Mouse (Mus musculus): Measurements from ENCODE around the gene Dhcr24. TPM values are rescaled to one million over a fixed set of nuclear protein-coding genes. Genes with fewer than 3 reads are reported as not detected.

Gene Dhcr24
- total RNA-seq, 2 experiments from 2014 or later: 98.4 to 119 TPM

GRCm38 (mm10) chr4:106633281-106634085, 72.6 kb downstream of the Dhcr24 start:
- peak in 1 of 2 experiments; percentile 36 for DNase-seq (ENCODE audit: low spot score in 2 of 2)

- DNase-seq (ENCODE audit: low spot score in 2 of 2): no peak
Measured at GRCm38 (mm10) chr4:106634086-106634479, 73.2 kb downstream of the Dhcr24 start.

Other genes with a start within 250 kb of the Dhcr24 start
- 10 to 100 TPM; 39.3 to 39.4 TPM for gene Usp24, start 244.8 kb upstream of the Dhcr24 start, total RNA-seq (2021)
- 1 to 10 TPM; 2.2 to 3.9 TPM for gene Pcsk9, start 96.7 kb upstream of the Dhcr24 start, total RNA-seq (2021)
- gene Bsnd, start 68.8 kb upstream of the Dhcr24 start, total RNA-seq (2021): not detected
- gene Lexm, start 56.2 kb downstream of the Dhcr24 start, total RNA-seq (2021): not detected
- gene Ttc22, start 61.4 kb downstream of the Dhcr24 start, total RNA-seq (2021): 1 to 10 TPM in 1 of 2 experiments, under 1 TPM in 1; 0.94 to 1.0 TPM
- gene Pars2, start 90.0 kb downstream of the Dhcr24 start, total RNA-seq (2021): 1 to 10 TPM; 6.2 to 6.7 TPM
- 10 to 100 TPM; 45.7 to 45.9 TPM for gene Ttc4, start 117.9 kb downstream of the Dhcr24 start, total RNA-seq (2021)
- gene Mroh7, start 169.9 kb downstream of the Dhcr24 start, total RNA-seq (2021): 1 to 10 TPM; 4.2 to 5.4 TPM
- gene Fam151a, start 172.9 kb downstream of the Dhcr24 start, total RNA-seq (2021): not detected
- 10 to 100 TPM; 35.0 to 57.5 TPM for gene Acot11, start 244.0 kb downstream of the Dhcr24 start, total RNA-seq (2021)